Mouse (Mus musculus) heart, adult 11 months (tissue): ENCODE measurements around the gene Exoc5.
"Not testable (repeated sequence)": the region's sequence is repeated elsewhere in the genome, so short reads cannot be mapped to it uniquely, and the experiment has no call there.

ENCODE experiments used
- DNase-seq: peaks from one replicate; pipeline ENCODE4 v3.0.0; 2022

The Exoc5 gene

DNA sequence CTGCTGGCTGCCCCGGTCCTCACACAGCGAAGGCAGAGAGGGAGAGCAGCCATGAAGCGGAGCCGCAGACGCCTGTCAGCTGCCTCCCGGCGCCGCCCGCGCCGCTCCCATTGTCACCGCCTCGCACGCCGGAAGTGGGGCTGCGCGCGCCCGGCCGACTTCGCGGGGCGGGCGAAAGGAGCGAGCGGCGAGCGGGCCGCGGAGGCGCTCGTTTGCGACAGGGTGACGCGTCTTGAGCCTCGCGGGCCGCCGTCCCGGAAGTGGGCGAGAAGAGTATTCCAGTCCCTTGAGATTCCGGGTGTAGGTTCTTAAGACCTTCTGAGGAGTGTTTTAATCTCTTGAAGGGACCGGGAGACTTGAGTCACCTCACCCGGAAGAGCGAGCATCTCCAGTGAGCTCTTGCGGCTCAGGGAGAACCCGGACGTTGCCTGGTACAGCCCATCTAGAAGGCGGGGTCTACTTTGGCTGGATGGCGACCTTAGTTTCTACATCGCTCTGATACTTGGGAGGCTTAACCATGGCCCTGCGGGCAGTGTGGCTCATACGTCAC is at the start of gene Exoc5:
Exoc5 (minus strand) TSS at position 380 of the 550 bp plus-strand sequence.
- DNase-seq, result peak; percentile 99

DNA sequence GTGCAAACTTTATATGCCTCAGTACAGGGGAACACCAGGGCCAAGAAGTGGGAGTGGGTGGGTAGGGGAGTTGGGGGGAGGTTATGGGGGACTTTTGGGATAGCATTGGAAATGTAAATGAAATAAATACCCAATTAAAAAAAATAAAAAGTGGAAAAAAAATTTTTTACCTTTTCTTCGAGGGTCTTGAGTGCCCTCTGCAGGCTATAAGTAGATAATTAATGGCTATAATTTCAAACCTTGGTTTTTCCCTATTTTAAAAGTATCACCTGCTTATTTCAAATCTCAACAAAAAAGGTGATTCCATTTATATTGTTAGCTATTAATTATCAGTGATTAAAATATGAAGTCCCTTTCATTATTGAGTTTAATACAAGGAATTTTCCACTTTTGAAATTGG is 25.3 kb upstream of the Exoc5 start:
- not testable (repeated sequence) for DNase-seq

DNA sequence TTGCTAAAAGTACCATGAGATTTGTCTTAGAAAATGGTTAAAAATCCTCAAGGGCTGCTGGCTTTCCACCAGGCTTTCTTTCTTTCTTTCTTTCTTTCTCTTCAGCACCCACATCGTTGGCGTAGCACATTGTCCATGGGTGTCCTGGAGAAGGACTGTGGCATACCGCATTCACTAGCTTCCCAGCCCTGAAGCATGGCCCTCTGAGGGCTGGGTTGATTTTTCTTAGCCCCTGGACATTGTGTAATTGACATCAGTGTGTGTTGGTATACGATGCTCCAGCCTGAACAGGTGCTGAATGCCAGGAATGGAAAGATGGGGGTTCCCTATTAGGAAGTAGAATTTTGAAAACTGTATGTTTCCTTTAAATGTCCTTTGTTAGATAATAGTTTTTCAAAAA is 24.8 kb upstream of the Exoc5 start:
- peak; percentile 71 for DNase-seq

DNA sequence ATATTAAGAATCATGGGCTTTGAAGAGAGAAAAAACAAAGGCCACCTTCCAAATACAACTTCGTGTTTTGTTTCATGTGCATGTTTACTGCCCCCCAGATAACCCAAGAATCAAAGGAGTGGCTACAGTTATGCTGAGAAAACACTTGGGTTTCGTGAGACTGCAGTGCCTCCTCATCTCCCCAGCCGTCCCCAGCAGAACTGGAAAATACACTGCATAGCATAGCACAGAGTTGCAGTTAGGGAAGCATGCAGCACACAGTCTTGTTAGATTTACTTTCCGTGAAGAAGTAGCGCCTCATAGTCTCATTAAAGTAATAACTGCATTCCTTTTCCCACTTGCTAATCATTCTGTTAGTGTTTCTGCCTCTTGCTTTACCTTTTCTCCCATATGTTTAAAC is 23.6 kb upstream of the Exoc5 start:
- no peak for DNase-seq

DNA sequence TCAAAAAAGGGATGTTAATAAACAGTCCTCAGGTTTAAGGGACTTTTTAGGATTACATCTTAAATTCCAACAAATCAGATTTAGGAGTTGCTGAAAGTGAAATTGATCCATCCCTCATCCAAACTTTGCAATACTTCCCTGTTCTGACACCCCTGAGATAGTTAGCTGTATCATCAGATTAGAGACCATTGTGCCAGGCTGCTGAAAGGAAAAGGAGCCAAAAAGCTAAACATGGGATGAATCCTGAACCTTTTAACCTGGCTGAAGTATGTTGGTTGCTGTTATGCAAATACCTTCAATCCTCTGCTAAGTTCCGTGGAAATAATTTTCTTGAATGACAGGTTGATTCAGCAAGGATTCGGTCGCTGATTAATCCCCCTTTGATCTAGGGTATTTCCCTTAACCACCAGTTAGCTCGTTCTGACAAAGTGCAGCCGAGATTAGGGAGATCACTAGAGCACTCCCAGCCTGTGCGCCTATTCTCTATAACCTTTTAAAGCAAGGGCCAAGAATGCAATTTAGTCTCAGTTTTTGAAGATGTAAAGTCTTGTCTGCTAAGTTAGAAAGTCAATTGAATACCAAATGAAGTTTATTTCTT is 23.1 kb upstream of the Exoc5 start:
- DNase-seq, result no peak

DNA sequence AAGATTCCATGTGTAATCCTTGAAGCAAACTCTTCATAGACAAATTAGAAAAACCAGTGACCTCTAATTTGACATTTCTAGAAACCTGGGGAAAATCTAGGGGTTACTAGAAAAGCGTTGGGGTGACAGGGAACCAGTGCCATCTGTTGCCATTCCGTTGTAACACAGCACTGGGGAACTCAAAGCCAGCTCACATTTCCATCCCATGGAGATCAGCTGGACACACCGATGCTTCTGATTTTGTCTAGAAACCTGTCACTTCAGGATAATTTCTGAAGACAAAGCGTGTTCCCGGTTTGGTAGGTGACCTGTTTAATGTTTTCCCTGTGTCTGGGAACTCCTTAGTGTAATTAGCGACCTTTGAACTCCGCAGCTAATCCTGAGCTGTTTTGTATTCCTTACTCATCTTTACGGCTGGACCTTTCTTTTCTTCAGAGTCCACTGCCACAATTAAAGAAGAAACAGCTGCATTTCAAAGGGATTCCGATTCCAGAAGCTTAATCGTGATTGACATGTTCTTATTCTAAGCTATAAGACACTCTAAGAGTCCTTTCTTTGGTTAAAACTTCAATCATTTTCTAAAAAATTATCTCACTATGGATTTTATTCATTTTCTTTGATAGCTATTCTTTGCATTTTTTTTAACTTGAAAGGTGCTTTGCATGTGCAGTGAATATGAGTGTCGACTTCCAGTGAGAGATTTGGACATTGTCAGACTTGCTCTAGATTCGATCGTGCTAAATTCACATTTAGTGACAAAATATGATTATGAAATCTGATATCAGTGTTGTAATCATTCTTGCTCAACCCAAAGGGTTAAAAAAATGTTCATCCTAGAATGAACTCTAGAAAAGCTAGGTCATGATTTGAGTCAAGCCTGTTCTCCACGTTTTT is 21.9 kb upstream of the Exoc5 start:
- peak; percentile 66 for DNase-seq

DNA sequence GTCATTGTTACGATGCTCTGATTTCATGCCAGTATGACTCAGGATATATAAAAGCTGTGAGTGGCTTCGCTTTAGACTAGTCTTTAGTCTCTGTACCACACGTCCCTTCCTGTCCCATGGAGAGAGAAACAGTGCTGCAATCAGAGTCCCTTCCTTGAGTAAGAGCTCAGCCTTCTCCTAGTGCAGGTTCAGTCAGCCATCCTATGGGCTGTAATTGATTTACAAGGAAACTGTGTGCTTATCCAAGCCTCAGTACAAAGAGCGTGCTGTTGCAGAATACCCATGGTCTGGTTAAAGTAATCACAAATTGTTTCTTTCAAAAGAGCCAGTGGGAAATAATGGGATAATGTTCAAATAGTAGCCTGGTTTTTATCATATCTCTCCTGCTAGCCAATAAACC is 20.1 kb upstream of the Exoc5 start:
- DNase-seq, result no peak

DNA sequence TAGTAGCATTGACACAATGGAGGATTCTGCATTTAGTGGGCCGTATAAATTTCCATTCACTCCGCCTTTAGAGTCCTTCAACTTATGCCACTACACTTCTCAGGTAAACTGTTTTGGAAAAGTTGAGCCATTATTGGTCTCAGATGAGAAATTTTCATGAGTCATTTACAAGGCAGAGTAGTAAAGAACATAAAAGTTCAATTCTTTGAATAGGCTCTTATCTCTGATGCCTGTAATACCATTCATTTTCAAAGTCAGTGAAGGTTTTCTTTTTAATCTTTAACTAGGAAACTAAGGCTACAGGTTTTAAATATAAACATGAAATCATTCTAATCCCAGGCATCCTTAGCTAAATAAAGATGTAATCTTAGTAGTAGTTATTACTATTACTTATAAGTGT is 12.4 kb upstream of the Exoc5 start:
- no peak for DNase-seq

DNA sequence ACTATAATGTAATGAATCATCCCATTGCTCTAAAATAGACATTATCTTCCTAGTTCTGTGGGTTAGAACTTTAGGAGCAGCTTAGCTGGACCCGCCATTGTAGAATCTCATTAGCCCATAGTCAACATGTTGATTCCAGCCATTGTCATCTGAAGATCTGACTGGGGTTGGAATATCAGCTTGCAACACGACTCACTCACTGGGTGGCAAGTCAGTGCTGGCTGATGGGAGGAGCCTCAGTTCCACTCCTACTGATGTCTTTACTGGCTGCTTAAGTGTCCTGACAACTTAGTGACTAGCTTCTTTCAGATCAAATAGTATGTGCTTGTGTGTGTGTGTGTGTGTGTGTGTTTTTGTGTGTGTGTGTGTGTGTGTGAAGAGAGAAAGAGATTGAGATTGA is 7.9 kb upstream of the Exoc5 start:
- peak; percentile 39 for DNase-seq

DNA sequence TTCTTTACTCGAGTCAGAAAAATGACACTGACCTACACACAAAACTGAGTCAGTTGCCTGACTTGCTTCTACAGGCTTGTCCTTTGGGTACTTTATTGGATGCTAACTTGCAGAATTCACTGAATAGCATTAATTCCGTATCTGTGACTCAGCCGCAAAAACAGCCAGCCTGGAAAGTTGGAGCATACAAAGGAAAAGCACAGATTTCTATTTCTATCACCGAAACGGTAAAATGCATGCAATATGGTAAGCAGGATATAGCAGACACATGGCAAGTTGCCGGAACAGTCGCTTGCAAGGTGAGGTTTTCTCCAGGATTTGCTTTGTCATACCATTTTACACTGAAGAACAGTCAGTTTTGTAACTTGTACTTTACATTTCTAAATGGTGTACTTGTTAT is 7.4 kb upstream of the Exoc5 start:
- peak; percentile 58 for DNase-seq

DNA sequence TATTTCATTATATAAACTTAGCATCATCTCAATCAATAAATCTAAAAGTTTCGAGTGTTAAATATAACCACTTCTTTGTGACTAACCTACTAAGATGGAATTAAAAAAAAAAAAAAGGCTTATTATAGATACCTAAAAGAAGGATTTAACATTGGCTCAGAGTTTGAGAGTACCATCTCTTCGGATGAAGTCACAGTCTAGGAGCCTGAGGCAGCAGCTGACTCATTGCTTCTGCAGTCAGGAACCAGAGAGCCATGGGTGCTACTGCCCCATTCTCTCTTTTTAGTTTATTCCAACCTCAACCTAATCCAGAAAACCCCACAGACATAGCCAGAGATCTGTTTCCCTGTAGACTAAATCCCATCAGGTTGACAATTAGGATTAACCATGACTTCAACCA is 6.4 kb upstream of the Exoc5 start:
- no peak for DNase-seq

DNA sequence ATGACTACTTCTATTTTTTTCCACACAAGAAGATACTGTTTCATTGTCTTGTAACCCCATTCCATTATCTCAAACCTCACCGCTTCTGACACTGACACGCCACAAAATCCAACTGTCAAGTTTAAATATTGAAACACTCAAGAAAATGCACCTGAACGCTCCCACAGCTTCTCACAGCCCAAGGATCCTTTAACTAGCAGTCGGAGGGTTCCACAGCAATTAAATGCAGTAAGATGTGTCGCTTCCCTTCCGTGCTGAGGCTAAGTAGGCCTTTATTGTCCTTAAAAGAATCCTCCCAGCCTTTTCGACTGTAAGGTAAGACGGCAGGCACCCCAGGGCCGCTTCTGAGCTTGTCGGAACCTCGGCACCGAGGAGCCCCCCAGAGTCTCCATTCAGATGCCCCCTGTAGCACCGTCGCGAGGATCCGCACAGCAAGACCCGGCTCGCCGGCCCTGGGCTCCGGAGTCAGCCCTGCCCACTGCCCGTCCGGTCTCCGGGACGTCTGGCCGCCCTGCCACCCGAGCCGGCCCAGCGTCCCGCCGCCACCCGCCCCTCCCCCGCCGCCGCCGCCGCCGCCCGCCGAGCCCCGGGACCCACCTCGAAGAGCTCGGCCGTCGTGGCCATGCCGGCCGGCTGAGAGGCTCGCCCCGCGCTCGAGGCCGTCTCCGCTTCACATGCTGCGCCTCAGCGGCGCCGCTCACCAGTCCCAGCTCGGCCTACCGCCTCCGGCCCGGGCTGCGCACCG is 752 bp downstream of the Exoc5 start, which contains the start of gene Ap5m1:
Ap5m1 (plus strand) TSS at position 569 of the 745 bp plus-strand sequence.
- DNase-seq, result no peak

DNA sequence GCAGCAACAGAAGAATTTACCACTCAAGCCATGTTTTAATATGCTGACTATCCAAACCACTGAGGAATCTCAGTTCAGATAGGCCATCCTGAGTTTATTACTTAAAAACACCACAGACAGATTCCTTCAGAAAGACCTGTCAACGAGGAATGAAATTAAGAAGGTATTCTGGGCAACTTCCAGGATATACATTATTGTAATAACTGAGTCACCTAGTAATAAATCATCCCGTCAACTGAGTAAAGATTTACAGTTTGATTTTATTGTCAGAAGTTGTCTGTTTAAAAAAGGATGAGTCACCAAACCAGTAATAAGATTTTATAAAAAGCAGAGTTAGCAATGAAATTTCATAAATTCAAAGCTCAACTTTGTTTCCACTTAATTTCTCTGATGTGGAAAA is 2.6 kb downstream of the Exoc5 start:
- DNase-seq, result no peak

DNA sequence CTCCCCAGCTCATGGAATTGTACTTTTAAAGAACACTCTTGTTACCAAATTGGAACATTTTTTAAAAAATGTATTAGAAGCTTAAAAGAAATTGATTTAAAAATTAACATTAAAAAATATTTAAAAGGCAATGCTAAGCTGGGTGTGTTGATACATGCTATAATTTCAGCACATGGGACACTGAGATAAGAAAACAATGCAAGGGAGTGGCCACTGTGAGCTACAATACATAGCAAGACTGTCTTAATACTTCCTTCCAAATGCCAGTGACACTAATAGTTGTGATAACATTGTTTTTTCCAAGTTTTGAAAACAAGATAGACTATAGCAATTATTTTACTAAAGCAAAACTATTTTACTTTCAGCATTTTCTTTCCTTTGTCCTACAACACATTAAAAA is 17.0 kb downstream of the Exoc5 start:
- no peak for DNase-seq

DNA sequence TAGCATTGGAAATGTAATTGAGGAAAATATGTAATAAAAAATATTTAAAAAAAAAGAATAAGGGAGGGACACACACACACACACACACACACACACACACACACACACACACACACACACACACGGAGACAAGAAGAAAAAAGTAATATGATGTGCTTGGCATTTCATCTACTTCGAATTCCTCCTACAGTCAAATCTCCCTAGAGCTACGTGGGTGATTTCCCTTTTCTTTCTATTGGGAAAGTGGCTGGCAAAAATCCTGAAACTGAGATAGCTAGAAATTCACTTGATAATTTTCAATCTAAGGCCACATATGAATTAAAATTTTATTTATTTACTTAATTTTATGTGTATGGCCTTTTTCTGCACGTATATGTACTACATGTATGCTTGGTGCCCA is 20.8 kb downstream of the Exoc5 start:
- DNase-seq, result no peak

DNA sequence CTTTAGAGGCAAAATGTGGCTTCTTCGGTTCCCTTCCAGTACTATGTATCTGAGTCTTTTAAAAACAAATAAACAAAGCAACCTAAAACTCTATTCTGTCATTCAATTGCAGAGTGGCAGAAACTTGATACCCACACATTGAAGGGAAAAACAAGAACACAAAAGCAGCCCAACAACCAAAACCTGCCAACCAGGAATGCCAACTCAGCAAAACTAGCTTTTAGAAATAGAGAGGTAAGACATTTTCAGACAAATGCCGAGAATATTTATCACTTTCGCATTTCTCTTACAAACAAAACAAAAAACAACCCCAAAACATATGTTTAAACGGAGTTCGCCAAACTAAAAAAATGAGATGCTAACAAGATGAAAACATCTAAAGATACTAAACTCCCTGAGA is 37.5 kb downstream of the Exoc5 start:
- DNase-seq, result no peak

DNA sequence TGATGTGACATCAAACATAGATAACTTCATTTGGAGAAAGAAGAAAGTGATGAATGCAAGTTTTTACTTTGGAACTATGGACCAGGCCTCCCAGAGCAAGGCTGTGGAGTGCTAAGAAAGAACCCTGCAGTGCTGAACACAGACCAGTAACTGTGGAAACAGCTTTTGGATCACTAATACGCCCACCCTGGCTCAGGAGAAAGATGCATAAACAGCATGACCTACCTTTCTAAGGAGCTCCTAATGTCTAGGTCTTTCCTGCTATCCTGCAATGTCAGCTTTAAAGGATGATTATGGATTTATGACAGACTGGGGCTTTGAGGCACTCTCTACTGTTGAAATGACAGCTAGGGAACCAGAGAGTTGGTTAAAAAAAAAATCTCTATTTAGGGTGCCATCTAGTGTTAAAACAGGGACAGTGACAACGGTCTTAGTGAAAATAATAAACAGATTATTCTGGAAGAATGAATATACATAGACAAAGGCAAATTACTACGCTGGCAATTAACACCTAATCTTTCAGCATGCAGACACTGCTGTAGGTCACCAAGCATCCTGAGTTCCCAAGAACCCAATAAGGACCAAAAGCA is 38.6 kb downstream of the Exoc5 start:
- no peak for DNase-seq

DNA sequence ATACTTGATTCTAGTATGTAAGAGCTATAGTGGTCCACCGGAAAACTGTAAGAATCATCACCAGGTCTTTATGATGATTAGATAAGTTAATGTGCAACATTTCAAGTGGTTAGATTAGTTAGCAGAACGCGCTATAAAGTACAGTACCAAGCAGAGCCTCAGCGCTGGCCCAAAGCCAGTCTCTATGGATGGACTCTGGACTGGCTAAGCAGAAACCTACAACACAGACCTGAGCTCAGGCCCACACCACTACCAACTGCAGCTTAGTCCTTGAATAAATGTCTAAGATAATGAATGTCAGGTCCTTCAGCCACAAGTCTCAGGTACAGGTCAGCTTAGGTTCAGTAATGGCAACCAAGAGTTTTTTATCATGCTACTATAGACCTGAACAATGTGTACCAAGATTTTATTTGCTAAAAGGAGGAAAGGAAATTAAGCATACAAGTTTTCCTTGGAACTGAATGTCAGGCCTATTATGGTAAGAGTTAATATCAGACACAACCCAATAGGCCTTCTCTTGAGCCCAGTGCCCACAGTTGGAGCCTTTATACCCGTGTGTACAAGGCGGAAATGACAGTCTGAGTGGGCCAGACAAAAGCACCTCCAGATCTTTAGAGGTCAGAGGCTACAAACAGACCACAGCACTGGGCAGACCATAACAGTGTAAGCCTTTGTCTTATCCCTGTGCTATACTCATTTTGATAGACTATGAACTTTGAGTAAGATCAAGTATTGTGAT is 39.2 kb downstream of the Exoc5 start:
- no peak for DNase-seq

DNA sequence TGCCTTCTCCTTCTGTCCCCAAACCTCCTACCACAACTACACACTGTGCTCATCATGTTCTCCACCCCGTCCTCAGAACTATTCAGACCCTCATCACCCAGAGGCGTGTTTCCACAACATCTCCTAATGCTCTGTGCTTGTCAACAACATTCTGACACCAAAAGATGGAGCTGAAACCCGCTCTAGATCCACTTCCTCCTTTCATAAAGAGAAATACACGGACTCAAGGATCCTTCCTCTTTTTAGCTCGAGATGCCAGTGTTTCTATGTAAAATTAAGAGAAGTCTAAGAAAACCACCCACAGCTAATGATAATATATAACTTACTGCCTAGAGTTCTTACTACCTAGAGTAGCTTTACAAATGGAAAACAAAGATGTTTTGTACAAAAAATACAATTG is 46.7 kb downstream of the Exoc5 start:
- DNase-seq, result peak; percentile 76

DNA sequence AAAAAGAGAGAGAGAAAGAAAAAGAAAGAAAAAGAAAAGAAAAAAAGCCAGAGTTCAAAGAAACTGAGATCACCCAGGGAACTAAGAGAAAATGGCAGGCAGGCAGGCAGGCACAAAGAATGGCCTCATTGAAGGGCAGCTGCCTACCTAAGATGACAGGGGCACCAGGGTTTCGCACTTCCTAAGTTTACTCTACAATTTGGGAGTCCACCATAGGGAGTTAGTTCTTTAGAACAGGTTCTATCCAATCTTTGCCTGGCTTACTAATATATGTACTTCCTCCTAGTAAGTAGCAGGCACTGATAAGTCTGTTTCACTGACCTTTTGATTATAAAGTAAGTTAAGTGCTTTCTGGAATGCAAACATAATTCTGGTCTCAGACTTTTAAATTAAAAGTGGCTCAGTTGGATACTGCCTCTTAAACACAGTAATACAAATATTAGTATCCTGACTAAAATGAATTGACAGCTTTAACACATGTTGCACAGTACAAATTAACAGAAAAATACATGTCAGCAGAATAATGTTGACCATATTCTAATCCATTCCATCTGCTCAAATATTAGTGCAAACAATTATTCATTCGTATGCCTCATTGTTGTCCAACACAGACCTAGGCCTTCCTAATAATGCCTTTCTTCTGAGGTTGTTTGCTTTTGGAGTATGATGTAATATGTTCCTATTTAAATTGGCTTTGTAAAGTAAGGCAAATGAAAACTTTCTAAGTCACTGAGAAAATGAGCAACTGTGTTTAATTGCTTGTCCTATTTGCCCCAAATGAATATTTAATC is 57.9 kb downstream of the Exoc5 start:
- peak; percentile 28 for DNase-seq

DNA sequence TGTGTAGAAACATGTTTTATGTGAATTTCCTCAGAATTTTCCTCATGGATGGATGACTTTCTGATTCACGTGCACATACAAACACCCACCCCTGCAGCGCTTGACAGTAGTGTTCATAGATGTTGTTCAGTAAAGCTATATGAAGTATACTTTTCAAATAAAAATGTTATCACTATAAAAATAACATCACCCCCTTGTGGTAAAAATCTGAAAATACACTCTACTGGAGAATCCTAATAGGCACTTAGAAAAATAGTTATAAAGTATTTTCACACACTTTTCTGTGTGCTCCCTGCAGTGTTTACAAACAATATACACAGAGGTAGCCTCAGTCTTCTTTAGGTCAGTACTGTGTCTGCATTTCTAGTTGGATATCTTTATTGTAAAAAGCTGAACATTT is 58.5 kb downstream of the Exoc5 start:
- no peak for DNase-seq
